Mouse (Mus musculus): ENCODE measurements around the gene Mark1.

The Mark1 gene

DNA sequence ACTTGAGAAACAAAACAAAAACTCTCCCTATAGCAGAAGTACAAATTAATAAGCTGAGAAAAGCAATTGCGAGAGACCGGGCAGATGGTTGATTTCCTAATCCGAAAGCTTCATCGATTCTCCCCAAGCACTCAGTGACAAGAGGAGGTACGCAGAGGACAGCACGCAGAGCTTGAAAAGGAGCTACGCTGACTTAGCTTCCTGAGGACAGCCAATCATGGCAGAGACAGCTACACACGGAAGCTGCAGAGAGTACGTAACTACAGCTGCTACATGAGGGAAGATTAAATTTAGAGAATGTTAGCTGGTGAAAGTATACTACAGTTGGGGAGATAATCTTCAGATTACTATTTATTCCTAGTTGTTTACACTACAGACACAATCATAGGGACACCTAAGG is 40.6 kb downstream of the Mark1 start:
- peak; percentile 37 for DNase-seq

GRCm38 (mm10) chr1:184958388-184958787 is 41.0 kb downstream of the Mark1 start:
- no peak for DNase-seq

DNA sequence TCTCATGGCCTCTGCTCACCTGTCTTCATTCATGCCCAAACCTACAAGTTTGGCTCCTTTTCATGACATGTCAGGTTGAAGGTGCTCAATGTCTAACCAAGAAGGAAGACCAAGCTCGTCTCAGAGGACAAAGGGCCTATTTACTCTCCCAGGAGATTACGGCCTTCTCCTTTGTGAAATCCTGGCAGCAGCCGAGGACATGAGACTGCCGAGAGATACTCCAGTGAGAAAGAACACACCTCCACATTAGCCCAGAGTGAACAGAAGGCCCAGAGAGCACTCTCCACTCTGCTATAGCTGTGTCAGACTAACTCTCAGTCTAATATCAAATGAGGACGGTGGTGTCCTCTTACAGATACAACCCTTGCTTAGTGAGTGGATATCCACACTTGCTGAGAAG is 47.6 kb downstream of the Mark1 start:
- DNase-seq = no peak

DNA sequence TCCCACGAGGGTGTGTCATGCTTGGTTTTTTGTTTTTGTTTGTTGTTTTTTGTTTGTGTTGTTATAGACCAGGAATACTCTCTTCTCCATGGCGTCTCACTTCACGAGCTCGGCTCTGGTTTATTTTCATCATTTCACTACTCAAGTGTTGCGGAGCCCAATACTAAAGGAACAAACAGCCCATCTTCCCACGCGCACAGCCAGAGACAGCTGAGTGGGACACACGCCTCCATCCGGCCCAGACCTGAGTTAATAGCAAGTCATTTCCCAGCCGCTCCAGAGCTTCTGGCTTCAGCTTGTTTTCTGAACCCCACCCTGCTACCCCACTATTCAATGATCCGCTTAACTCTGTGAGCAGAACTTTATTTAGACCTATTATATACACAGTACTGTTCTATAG is 48.3 kb downstream of the Mark1 start:
- DNase-seq = peak; percentile 56

DNA sequence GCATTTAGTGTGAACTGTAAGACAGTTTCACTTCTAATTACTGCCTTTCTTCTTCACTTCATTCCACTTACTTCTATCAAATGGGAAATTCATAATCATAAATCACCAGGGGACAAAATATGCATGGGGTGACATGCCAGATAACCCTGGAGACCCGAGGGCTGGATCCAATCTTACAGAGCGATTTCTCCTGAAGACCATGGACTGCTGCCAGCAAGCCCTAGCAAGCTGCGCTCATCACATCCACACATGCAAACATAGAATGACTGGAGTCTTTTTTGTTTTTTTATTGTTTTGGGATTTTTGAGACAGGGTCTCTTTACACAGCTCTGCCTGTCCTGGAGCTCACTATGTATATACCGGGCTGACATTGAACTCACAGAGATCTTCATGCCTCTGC is 61.3 kb downstream of the Mark1 start:
- DNase-seq = no peak

- no peak for DNase-seq
Observed at GRCm38 (mm10) chr1:184935980-184936379, 63.4 kb downstream of the Mark1 start.

GRCm38 (mm10) chr1:184935490-184935889 is 63.9 kb downstream of the Mark1 start:
- DNase-seq = no peak

DNA sequence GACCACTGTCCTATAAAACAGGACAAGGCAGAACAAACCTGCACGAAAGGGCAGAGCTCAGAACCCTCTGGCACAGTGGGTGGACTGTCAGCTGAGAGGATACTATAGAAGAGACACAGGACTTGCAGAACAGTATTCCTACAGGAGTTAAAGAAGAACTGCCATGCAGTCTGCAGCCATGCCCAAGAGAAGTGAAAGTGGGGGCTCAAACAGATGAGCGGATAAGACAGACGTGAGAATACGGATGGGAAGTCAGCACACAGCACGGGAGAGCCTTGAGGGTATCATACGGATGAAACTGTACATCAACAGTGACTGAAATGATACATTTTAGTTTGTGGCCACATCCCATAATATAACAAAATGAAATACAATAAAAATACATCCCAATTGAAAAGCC is 68.3 kb downstream of the Mark1 start:
- no peak for DNase-seq

DNA sequence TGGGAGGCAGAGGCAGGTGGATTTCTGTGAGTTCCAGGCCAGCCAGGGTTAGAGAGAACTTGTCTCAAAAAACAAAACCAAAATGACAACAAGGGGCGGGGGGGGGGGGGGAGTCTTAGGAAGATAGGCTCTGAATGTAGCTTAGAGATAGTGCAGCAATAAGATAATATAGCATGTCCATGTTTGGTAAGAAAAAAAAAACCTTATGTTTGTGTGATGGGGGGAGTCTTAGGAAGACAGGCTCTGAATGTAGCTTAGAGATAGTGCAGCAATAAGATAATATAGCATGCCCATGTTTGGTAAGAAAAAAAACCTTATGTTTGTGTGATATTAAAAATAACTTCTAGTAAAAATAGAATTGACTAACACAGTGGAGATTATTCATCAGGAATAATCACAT is 71.0 kb downstream of the Mark1 start:
- no peak for DNase-seq

- no peak for DNase-seq
Observed at GRCm38 (mm10) chr1:184927911-184928310, 71.5 kb downstream of the Mark1 start.

- DNase-seq = no peak
Observed at GRCm38 (mm10) chr1:184922824-184923223, 76.5 kb downstream of the Mark1 start.

DNA sequence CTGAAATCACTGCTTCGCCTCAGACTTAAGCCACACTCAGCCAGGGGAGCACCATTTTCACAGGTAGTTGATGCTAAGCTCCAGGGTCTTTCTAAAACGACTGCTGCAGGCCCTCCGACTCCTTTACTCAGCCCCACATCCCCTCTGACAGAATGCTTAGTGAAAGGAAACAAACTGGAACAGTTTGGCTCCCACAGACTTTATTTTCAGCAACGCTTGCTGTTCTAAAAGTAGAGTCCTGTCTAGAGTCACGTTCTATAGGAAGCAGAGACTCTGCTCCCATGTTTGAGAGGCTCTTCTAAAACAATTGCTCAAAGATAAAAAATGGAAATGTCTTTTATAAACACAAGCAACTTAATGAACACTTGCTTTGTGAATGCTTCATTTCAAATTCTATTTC is 79.3 kb downstream of the Mark1 start:
- DNase-seq = no peak

GRCm38 (mm10) chr1:184918227-184918888 is 81.0 kb downstream of the Mark1 start:
- no peak for DNase-seq

- no peak for DNase-seq
Observed at GRCm38 (mm10) chr1:184912336-184912735, 87.0 kb downstream of the Mark1 start.

- no peak for DNase-seq
Observed at GRCm38 (mm10) chr1:184911861-184912260, 87.5 kb downstream of the Mark1 start.

DNA sequence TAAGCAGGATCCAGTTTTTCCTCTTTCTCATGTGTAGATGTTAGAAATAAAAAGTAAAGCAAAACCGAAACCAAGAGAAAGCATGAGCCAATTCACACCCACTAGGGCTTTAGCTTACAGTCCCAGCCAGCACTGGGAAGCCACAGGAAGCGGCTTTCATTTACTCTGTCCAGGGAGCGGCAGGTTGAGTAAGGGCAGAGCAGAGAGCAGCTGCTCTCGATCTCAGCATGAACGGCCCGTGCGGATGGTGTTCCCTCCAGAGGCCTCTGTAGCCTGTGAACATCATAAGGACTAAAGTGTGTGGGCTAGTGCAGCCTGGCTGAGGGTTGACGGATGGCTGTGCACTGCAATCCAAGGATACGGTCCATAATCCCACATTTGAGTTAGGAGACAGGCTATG is 90.8 kb downstream of the Mark1 start:
- no peak for DNase-seq

DNA sequence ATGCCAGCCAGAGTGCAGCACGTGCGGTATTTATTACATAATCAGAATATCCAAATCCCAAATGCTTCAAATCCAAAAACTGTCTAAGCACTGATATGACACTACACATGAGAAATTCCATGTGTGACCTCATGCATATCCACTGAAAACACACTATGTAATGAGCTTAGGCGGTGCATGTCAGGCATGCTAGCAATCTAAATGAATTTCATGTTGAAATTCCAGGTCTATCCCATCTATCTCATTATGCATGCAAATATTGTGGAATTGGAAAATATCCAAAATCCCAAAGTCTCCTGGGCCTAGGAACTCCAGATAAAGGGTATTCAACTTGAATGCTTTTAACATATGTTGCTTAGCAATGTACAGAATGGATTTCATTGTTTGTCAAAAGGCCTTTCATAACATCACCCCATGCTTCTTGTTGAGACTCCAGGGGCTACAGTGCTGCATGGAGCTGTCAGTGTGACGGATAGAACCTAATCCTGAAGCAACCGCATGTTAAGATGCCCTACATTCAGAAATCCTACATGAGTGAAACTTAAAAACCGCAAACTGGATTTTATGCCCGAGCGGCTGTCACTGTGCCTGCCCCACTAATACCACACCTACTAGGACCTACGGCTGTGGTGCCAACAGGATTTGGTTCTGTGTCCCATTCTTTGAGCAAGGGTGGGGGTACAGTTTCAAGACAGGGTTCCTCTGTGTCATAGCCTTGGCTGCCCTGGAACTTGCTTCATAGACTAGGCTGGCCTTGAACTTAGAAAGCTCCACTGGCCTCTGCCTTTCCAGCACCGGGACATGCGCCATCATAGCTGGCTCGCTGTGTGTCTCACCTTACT is 93.2 kb downstream of the Mark1 start:
- no peak for DNase-seq

DNA sequence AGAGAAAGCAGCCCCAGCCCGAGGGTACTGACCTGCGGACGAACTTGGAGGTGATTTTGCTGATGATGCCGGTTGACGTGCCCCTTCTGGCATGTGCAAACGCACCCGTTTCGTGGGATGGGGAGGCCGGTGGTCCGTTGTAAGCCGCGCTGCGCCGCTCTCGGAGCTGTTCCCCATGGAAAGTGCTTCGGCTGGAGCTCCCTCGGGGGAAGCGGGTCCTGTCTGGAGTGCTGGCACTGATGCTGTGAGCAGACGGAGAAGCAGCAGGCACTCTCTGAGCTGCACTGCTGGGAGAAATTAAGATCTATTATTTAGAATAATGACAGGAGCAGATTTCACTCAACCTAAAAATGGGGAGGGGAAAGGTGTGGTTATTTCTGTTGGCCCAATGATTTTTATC is 94.0 kb downstream of the Mark1 start:
- DNase-seq = peak; percentile 80

GRCm38 (mm10) chr1:184903697-184904096 is 95.7 kb downstream of the Mark1 start:
- no peak for DNase-seq

GRCm38 (mm10) chr1:184902886-184903285 is 96.5 kb downstream of the Mark1 start:
- DNase-seq = no peak

GRCm38 (mm10) chr1:184897350-184897749 is 102.0 kb downstream of the Mark1 start:
- no peak for DNase-seq

GRCm38 (mm10) chr1:184891998-184892397 is 107.4 kb downstream of the Mark1 start:
- no peak for DNase-seq

GRCm38 (mm10) chr1:184889454-184889853 is 109.9 kb downstream of the Mark1 start:
- DNase-seq = no peak

DNA sequence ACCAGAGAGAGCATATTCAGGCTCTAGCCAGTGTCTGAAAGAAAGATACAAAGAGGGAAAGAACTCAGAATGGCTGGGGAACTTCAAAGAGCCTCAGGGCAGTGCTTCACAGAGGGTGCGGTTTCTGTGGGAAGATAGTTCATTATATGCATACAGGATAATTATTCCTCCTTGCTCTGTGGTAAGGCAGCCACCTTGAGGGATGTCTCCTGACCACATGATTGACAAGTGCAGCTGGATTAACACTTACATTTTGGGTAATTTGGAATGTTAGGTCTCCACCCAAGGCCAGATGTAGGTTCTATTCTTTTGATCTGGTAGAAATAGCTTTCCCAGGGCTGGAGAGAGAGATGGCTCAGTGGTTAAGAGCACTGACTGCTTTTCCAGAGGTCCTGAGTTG is 113.2 kb downstream of the Mark1 start:
- DNase-seq = no peak
